Mouse (Mus musculus) neural tube, embryonic 10.5 days (tissue): Measurements from ENCODE around the gene Ptpdc1.

Experiments used
- DNase-seq: peaks from one replicate; pipeline ENCODE4 v3.0.0-alpha.2; 2017; ENCODE audit warnings: low spot score; ENCODE audit errors: extremely low spot score

The Ptpdc1 gene

GRCm38 (mm10) chr13:48655637-48656036, 30.2 kb upstream of the Ptpdc1 start:
- peak; percentile 58 for DNase-seq

- peak; percentile 80 for DNase-seq
These were observed 28.6 kb upstream of the Ptpdc1 start for GRCm38 (mm10) chr13:48653788-48654770.

GRCm38 (mm10) chr13:48651132-48652065, 25.9 kb upstream of the Ptpdc1 start:
- DNase-seq, result no peak

- no peak for DNase-seq
These were observed 25.2 kb upstream of the Ptpdc1 start for GRCm38 (mm10) chr13:48650615-48651014.

- DNase-seq, result no peak
These were observed 21.2 kb upstream of the Ptpdc1 start for GRCm38 (mm10) chr13:48646696-48647095.

GRCm38 (mm10) chr13:48643991-48644390, 18.5 kb upstream of the Ptpdc1 start:
- no peak for DNase-seq

- no peak for DNase-seq
These were observed 17.6 kb upstream of the Ptpdc1 start for GRCm38 (mm10) chr13:48643072-48643471.

GRCm38 (mm10) chr13:48639570-48639969, 14.1 kb upstream of the Ptpdc1 start:
- DNase-seq, result peak; percentile 44

GRCm38 (mm10) chr13:48637706-48638105, 12.2 kb upstream of the Ptpdc1 start:
- no peak for DNase-seq

- DNase-seq, result no peak
These were observed 6.2 kb upstream of the Ptpdc1 start for GRCm38 (mm10) chr13:48631691-48632090.

- no peak for DNase-seq
These were observed 481 bp downstream of the Ptpdc1 start for GRCm38 (mm10) chr13:48624968-48625398.

- DNase-seq, result no peak
These were observed 6.6 kb downstream of the Ptpdc1 start for GRCm38 (mm10) chr13:48618890-48619289.

GRCm38 (mm10) chr13:48617774-48618173, 7.7 kb downstream of the Ptpdc1 start:
- DNase-seq, result no peak

- no peak for DNase-seq
These were observed 10.9 kb downstream of the Ptpdc1 start for GRCm38 (mm10) chr13:48614525-48614924.

- no peak for DNase-seq
These were observed 16.4 kb downstream of the Ptpdc1 start for GRCm38 (mm10) chr13:48609106-48609505.

- no peak for DNase-seq
These were observed 20.9 kb downstream of the Ptpdc1 start for GRCm38 (mm10) chr13:48604591-48604990.

GRCm38 (mm10) chr13:48603296-48603695, 22.2 kb downstream of the Ptpdc1 start:
- DNase-seq, result no peak

- DNase-seq, result no peak
These were observed 30.9 kb downstream of the Ptpdc1 start for GRCm38 (mm10) chr13:48594605-48595004.

GRCm38 (mm10) chr13:48594031-48594430, 31.4 kb downstream of the Ptpdc1 start:
- DNase-seq, result no peak

- DNase-seq, result no peak
These were observed 32.3 kb downstream of the Ptpdc1 start for GRCm38 (mm10) chr13:48593181-48593580.

GRCm38 (mm10) chr13:48590743-48591142, 34.7 kb downstream of the Ptpdc1 start:
- no peak for DNase-seq

- no peak for DNase-seq
These were observed 38.1 kb downstream of the Ptpdc1 start for GRCm38 (mm10) chr13:48587354-48587753.
